Mouse (Mus musculus) central nervous system, embryonic 11.5 days (tissue): ENCODE data around the gene Sult1e1. TPM values are rescaled to one million over a fixed set of nuclear protein-coding genes. Genes with fewer than 3 reads are reported as not detected.

Source experiments
- polyA plus RNA-seq: library from polyadenylated mRNA; depleted of rRNA; stranded (reverse); fragments of >200 nt; gene quantifications from 2 replicates; pipeline ENCODE4 v1.2.3, GENCODE M21; 2012; rRNA removed

Gene Sult1e1
- polyA plus RNA-seq: 0.12 and 0.25 TPM in 2 replicates

GRCm38 (mm10) chr5:87591494-87591893, at the start of gene Sult1e1:
TSS of gene Sult1e1 (minus strand) at chr5:87591594.

DNA sequence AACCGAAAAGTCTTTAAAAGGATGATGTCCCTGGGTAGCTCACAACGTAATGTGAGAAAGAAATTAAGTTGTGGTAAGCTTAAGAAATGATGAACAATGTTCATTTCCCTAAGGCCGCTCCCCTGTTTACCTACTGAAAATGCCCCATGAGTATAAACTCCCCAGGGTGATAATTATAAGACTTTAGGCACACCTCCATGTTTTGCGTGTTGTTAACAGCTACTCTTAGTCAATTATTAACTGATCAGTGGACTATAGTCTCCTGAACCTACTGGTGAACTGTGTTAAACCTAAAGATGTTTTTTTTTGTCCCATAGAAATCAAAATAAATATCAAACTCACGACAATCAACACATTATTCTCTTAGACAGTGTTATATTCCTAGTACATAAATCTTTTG, 22.5 kb downstream of the Sult1e1 start, which contains the start of gene Sult1d1:
Gene Sult1d1, minus strand, starts transcription at position 183 of the 400 bp plus-strand sequence.

GRCm38 (mm10) chr5:87538111-87538510, 53.3 kb downstream of the Sult1e1 start, which contains the start of gene Sult1b1:
TSS of gene Sult1b1 (minus strand) at chr5:87538195.

Other genes with a start within 250 kb of the Sult1e1 start
- gene Ugt2b38, start 167.4 kb downstream of the Sult1e1 start, polyA plus RNA-seq: not detected in 2 replicates
- 0.01 TPM in 1 of 2 replicates, not detected in the other for gene Ugt2a2, start 109.3 kb downstream of the Sult1e1 start, polyA plus RNA-seq
- not detected in 2 replicates for gene Gm43638, start 104.8 kb downstream of the Sult1e1 start, polyA plus RNA-seq
- 0.06 TPM in 1 of 2 replicates, not detected in the other for gene Ugt2a1, start 100.7 kb downstream of the Sult1e1 start, polyA plus RNA-seq
- 0.02 TPM in 1 of 2 replicates, not detected in the other for gene Sult1b1, start 53.4 kb downstream of the Sult1e1 start, polyA plus RNA-seq
- 0.02 and 0.06 TPM in 2 replicates for gene Sult1d1, start 22.6 kb downstream of the Sult1e1 start, polyA plus RNA-seq
- gene Csn1s1, start 74.6 kb upstream of the Sult1e1 start, polyA plus RNA-seq: not detected in 2 replicates
- not detected in 2 replicates for gene Csn2, start 108.0 kb upstream of the Sult1e1 start, polyA plus RNA-seq
- not detected in 2 replicates for gene Csn1s2a, start 183.0 kb upstream of the Sult1e1 start, polyA plus RNA-seq
- not detected in 2 replicates for gene Csn1s2b, start 216.5 kb upstream of the Sult1e1 start, polyA plus RNA-seq
- not detected in 2 replicates for gene Prr27, start 234.1 kb upstream of the Sult1e1 start, polyA plus RNA-seq